Mouse (Mus musculus): ENCODE data around the gene Btg4.

DNA sequence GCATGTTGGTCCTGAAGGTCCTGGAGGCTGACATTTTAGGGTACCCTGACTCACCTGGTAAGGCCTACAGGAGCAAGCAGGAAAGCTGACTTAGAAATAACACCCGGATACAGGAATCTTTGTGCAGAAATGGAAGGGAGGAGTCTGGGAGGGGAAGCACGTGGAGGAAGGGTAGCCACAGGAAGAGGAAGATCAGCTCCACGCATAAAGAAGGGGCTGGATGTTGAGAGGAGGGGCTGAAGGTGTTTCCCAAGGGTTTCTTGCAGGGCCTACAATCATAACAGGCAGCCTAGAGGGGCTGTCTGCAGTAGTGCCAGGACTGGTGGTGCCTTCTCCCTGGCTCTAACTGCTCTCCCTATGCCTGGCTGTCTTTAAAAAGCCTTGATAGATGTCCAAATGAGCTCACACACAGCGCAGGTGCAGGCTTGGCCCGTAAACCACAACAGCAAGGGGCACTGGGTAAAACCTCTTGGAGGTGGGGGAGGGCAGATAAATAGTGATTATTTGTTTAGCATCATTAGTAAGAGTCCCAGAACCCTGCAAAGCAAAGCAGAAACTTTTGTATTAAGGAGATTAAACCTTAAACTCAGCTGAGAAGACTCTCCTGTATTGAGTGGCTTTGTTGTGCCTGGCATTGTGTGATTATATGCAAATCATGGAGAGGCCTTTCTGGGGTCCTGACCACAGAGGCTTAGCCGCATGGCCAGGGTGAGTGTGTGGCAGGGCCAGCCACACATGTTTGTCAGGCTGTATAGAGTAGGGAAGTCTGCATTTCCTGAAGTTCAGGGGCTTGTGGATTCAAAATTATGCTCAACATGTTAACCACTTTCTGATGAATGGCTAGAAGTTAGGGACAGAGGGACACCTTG lies 104.8 kb downstream of the Btg4 start, which contains the start of gene Gm32742:
- no peak for TF ChIP-seq CTCF (conservative IDR thresholded peaks at IDR 0.05; ENCODE audit: insufficient read depth, insufficient read length, low read depth, low read length)
- TF ChIP-seq POLR2A (IDR thresholded peaks at IDR 0.05; ENCODE audit: low read depth, low read length): no peak
